Mouse (Mus musculus): ENCODE measurements around the gene Cop1.

The Cop1 gene

GRCm38 (mm10) chr1:159290859-159291258 lies 58.7 kb downstream of the Cop1 start:
- no peak for DNase-seq

GRCm38 (mm10) chr1:159301418-159302082 lies 69.4 kb downstream of the Cop1 start:
- DNase-seq: no peak

GRCm38 (mm10) chr1:159313625-159314024 lies 81.5 kb downstream of the Cop1 start:
- DNase-seq: no peak

GRCm38 (mm10) chr1:159322586-159322985 lies 90.5 kb downstream of the Cop1 start:
- no peak for DNase-seq

GRCm38 (mm10) chr1:159331008-159331407 lies 98.9 kb downstream of the Cop1 start:
- no peak for DNase-seq

GRCm38 (mm10) chr1:159334157-159334556 lies 102.0 kb downstream of the Cop1 start:
- DNase-seq: no peak

- DNase-seq: no peak
These were observed 110.2 kb downstream of the Cop1 start for GRCm38 (mm10) chr1:159342355-159342754.

GRCm38 (mm10) chr1:159355027-159355570 lies 123.0 kb downstream of the Cop1 start:
- no peak for DNase-seq

- no peak for DNase-seq
These were observed 126.6 kb downstream of the Cop1 start for GRCm38 (mm10) chr1:159358713-159359112.

GRCm38 (mm10) chr1:159371881-159372390 lies 139.8 kb downstream of the Cop1 start:
- no peak for DNase-seq

GRCm38 (mm10) chr1:159382218-159382617 lies 150.1 kb downstream of the Cop1 start:
- DNase-seq: no peak

GRCm38 (mm10) chr1:159382916-159383315 lies 150.8 kb downstream of the Cop1 start:
- no peak for DNase-seq

GRCm38 (mm10) chr1:159386458-159386857 lies 154.3 kb downstream of the Cop1 start:
- no peak for DNase-seq

GRCm38 (mm10) chr1:159388565-159389024 lies 156.5 kb downstream of the Cop1 start:
- DNase-seq: no peak

GRCm38 (mm10) chr1:159390049-159390448 lies 157.9 kb downstream of the Cop1 start:
- DNase-seq: peak; percentile 35 to 39

GRCm38 (mm10) chr1:159392667-159393066 lies 160.5 kb downstream of the Cop1 start:
- no peak for DNase-seq

GRCm38 (mm10) chr1:159393070-159393699 lies 161.1 kb downstream of the Cop1 start:
- DNase-seq: no peak

- no peak for DNase-seq
These were observed 161.8 kb downstream of the Cop1 start for GRCm38 (mm10) chr1:159393931-159394330.

GRCm38 (mm10) chr1:159396515-159396914 lies 164.4 kb downstream of the Cop1 start:
- no peak for DNase-seq

Data from thymus, adult 18-20 months (tissue).